Mouse (Mus musculus) hindbrain, embryonic 16.5 days (tissue): Measurements from ENCODE around the gene Fam177a. TPM values are rescaled to one million over a fixed set of nuclear protein-coding genes. Genes with fewer than 3 reads are reported as not detected.
"Not testable (repeated sequence)": the region's sequence is repeated elsewhere in the genome, so short reads cannot be mapped to it uniquely, and the experiment has no call there.

Experiments
- ATAC-seq: fragments of 200-750 bp; cut with Nextera tagmentation; 2 replicates; pipeline ENCODE4 v1.8.0; 2017; ENCODE audit warnings: moderate TSS enrichment, moderate library complexity
- H3K27ac ChIP-seq: fragments of 300-500 bp; sonication (generic); 2 replicates; pipeline ENCODE4 v1.5.1; 2014; ENCODE audit warnings: low read depth, mild to moderate bottlenecking, control low read depth, low read length, moderate library complexity
- H3K27me3 ChIP-seq: fragments of 300-500 bp; sonication (generic); replicated peaks from 2 replicates; pipeline ENCODE4 v1.6.1; 2014; ENCODE audit warnings: low read length; ENCODE audit not compliant: control insufficient read depth, insufficient read depth
- H3K36me3 ChIP-seq: fragments of 300-500 bp; sonication (generic); 2 replicates; pipeline ENCODE4 v1.6.1; 2014; ENCODE audit warnings: mild to moderate bottlenecking, low read length, moderate library complexity, mixed read lengths; ENCODE audit not compliant: control insufficient read depth, insufficient read depth
- H3K4me1 ChIP-seq: fragments of 300-500 bp; sonication (generic); 2 replicates; pipeline ENCODE4 v1.6.1; 2014; ENCODE audit warnings: low read depth, low read length; ENCODE audit not compliant: control insufficient read depth, insufficient read depth
- H3K4me2 ChIP-seq: fragments of 300-500 bp; sonication (generic); 2 replicates; pipeline ENCODE4 v1.6.1; 2014; ENCODE audit warnings: mild to moderate bottlenecking, low read length, control low read depth, moderate library complexity
- H3K4me3 ChIP-seq: fragments of 300-500 bp; sonication (generic); 2 replicates; pipeline ENCODE4 v1.5.1; 2014; ENCODE audit warnings: mild to moderate bottlenecking, low read length, control low read depth, moderate library complexity
- H3K9ac ChIP-seq: fragments of 300-500 bp; sonication (generic); 2 replicates; pipeline ENCODE4 v1.6.1; 2014; ENCODE audit warnings: low read depth, mild to moderate bottlenecking, control low read depth, low read length, moderate library complexity
- H3K9me3 ChIP-seq: fragments of 300-500 bp; sonication (generic); 2 replicates; pipeline ENCODE4 v1.6.1; 2014; ENCODE audit warnings: mild to moderate bottlenecking, low read length, moderate library complexity; ENCODE audit not compliant: control insufficient read depth
- WGBS: fragments of 180-500 bp; shearing (Covaris S2); extraction: QIAGEN DNeasy Blood & Tissue Kit; methylation state at CpG from one replicate; pipeline ENCODE4 v1.1.7; 2014; 5-methylcytosine and 5-hydroxymethylcytosine counted together
- polyA plus RNA-seq: library from polyadenylated mRNA; unstranded; fragments of >200 nt; fragmentation: Nextera tagmentation; extraction: Ambion mirVana; gene quantifications from 2 replicates; pipeline ENCODE4 v1.2.1, GENCODE M21; 2015

Gene Fam177a
- 74.3 and 84.4 TPM in 2 replicates for polyA plus RNA-seq

GRCm38 (mm10) chr12:55124242-55124641 lies at the start of gene Fam177a:
Gene Fam177a, plus strand, starts transcription at chr12:55124469.
- H3K27me3 ChIP-seq, H3K36me3 ChIP-seq, H3K9ac ChIP-seq, H3K4me1 ChIP-seq, H3K27ac ChIP-seq, H3K9me3 ChIP-seq, H3K4me2 ChIP-seq, H3K4me3 ChIP-seq: not testable (repeated sequence)
- ATAC-seq: peak; percentile 98
- WGBS: no CpG with 5 or more reads among the region's 40 CpGs

DNA sequence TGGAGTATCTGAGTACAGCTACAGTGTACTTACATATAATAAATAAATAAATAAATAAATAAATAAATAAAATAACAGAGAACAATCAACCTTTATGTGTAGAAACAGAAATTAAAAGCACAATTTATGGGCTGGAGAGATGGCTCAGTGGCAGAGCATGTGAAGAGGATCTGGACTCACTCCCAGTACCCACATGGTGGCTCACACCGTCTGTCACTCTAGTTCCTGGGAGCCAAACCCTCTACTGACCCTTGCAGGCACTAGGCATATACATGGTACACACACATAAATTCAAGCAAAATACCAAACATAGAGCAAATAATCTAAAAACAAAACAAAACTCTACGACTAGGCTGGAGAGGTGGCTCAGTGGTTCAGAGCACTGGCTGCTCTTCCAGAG lies 49.0 kb upstream of the Fam177a start:
- no peak overlapping the region for H3K4me3 ChIP-seq
- H3K27ac ChIP-seq: no peak overlapping the region
- no peak overlapping the region for H3K4me2 ChIP-seq
- WGBS: 93% methylated on average over 2 of the region's 2 CpGs
- no peak overlapping the region for H3K9ac ChIP-seq
- H3K36me3 ChIP-seq: no peaks in the 10 kb centered on the region
- ATAC-seq: no peak
- no peaks in the 10 kb centered on the region for H3K27me3 ChIP-seq
- no peaks in the 10 kb centered on the region for H3K9me3 ChIP-seq
- peaks cover 3% of the 10 kb centered on the region for H3K4me1 ChIP-seq

- not testable (repeated sequence) for H3K4me2 ChIP-seq, H3K27ac ChIP-seq, ATAC-seq
Observed at GRCm38 (mm10) chr12:55078706-55079105, 45.6 kb upstream of the Fam177a start.

GRCm38 (mm10) chr12:55079726-55080600 lies 44.3 kb upstream of the Fam177a start, which contains the start of the genes 2700097O09Rik and Srp54a:
Gene 2700097O09Rik, minus strand, starts transcription at chr12:55080110.
Gene Srp54a, plus strand, starts transcription at chr12:55080262.
- not testable (repeated sequence) for H3K36me3 ChIP-seq, H3K4me1 ChIP-seq, H3K9me3 ChIP-seq, H3K27me3 ChIP-seq
- Histone ChIP-seq H3K9ac (peak within 1 kb of the TSS; percentile 68), H3K27ac (peak within 1 kb of the TSS; percentile 83), H3K4me3 (peak within 1 kb of the TSS; percentile 57), H3K4me2 (peak within 1 kb of the TSS; percentile 63)
- WGBS: under 1% methylated on average over 58 of the region's 60 CpGs
- ATAC-seq: peak; percentile 98

More at GRCm38 (mm10) chr12:55078706-55079105, 45.6 kb upstream of the Fam177a start:
- H3K9ac ChIP-seq, H3K36me3 ChIP-seq, H3K27me3 ChIP-seq, H3K4me1 ChIP-seq, H3K9me3 ChIP-seq, H3K4me3 ChIP-seq: not testable (repeated sequence)
- WGBS: 47% methylated on average over 2 of the region's 2 CpGs

DNA sequence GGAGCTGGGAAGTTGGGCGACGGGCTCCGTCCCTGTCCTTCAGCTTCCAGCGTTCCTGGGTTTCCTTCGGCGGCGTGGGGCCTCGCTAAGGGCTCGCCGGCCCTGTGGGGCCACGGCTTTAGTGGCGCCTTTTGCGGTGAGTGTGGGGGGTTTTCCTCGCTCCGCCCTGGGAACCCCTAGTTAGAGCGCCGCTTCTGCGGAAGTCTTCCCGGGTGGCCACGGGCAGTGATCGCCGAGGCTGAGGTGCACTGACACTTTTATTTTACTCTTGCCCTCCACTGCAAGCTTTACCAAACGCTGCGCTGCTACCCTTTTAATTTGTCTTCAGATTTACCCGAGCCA lies 43.7 kb upstream of the Fam177a start:
- H3K4me1 ChIP-seq, H3K9me3 ChIP-seq, H3K36me3 ChIP-seq, H3K27me3 ChIP-seq: not testable (repeated sequence)
- Histone ChIP-seq H3K27ac (peak overlapping the region; percentile 82), H3K9ac (peak overlapping the region; percentile 68), H3K4me3 (peak overlapping the region; percentile 57), H3K4me2 (peak overlapping the region; percentile 47)
- peak; percentile 65 for ATAC-seq
- WGBS: 0% methylated on average over 23 of the region's 25 CpGs

- not testable (repeated sequence) for H3K9ac ChIP-seq, H3K9me3 ChIP-seq, ATAC-seq, H3K27ac ChIP-seq, H3K27me3 ChIP-seq, H3K4me2 ChIP-seq, H3K36me3 ChIP-seq, H3K4me1 ChIP-seq, H3K4me3 ChIP-seq
- WGBS: 90% methylated on average over 1 of the region's 7 CpGs
Observed at GRCm38 (mm10) chr12:55092127-55092526, 32.1 kb upstream of the Fam177a start.

DNA sequence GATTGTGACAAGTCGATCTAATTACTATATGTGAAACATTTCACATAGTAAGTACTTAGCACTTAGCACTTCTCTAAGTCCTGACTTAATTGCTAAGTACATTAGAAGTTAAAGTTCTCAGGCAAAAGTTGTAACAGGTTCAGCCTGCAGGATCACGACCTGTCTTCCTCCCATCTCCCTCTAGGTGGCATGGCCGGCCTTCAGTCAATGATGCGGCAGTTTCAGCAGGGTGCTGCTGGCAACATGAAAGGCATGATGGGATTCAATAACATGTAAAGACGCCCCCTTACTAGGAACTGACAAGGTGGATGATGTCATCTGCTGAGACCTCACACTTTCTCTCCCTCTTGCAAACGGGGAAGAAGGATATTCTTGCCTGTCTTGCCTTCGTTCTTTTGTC lies 11.7 kb upstream of the Fam177a start:
- H3K27ac ChIP-seq, H3K36me3 ChIP-seq, H3K9ac ChIP-seq, H3K4me1 ChIP-seq, H3K4me2 ChIP-seq, ATAC-seq, H3K9me3 ChIP-seq, H3K4me3 ChIP-seq, H3K27me3 ChIP-seq: not testable (repeated sequence)
- no CpG with 5 or more reads among the region's 7 CpGs for WGBS

DNA sequence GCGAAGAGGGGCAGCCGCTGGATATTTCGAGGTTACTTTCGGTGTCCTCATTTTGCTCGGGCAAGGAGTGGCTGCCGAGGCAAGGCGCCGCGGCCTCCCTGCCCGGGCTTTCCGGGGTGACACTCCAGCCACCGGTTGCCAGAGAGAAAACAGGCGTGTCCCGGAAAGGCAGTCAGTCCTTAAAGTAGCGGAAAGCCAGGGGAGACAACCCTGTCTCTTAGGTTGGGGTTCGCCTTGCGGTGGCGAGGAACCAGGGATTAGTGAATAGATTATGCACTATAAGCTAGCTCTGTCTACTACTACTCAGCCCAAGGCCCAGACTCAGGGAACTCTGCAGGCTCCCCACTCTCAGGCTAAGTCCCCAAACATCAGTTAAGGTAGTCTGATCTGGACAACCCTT lies 462 bp downstream of the Fam177a start:
- H3K9me3 ChIP-seq, H3K27me3 ChIP-seq, ATAC-seq, H3K27ac ChIP-seq, H3K4me3 ChIP-seq, H3K9ac ChIP-seq, H3K4me1 ChIP-seq, H3K4me2 ChIP-seq, H3K36me3 ChIP-seq: not testable (repeated sequence)
- WGBS: no CpG with 5 or more reads among the region's 18 CpGs

GRCm38 (mm10) chr12:55135540-55135939 lies 11.3 kb downstream of the Fam177a start:
- H3K4me3 ChIP-seq, H3K9ac ChIP-seq, H3K27me3 ChIP-seq, H3K27ac ChIP-seq, H3K4me2 ChIP-seq, ATAC-seq, H3K36me3 ChIP-seq, H3K9me3 ChIP-seq, H3K4me1 ChIP-seq: not testable (repeated sequence)
- WGBS: no CpG with 5 or more reads among the region's 6 CpGs
